Mouse (Mus musculus) kidney, embryonic 14.5 days (tissue): ENCODE measurements around the gene Slc13a5. TPM values are rescaled to one million over a fixed set of nuclear protein-coding genes. Genes with fewer than 3 reads are reported as not detected.

Experiments
- ATAC-seq: fragments of 200-750 bp; cut with Nextera tagmentation; 2 replicates; pipeline ENCODE4 v1.8.0; 2017; ENCODE audit warnings: moderate number of reproducible peaks, mild to moderate bottlenecking, moderate TSS enrichment, moderate library complexity; ENCODE audit not compliant: low FRiP score, low TSS enrichment
- H3K27ac ChIP-seq: fragments of 300-500 bp; sonication (generic); 2 replicates; pipeline ENCODE4 v1.5.1; 2014; ENCODE audit warnings: low read depth, mild to moderate bottlenecking, low read length, moderate library complexity, mixed read lengths
- H3K27me3 ChIP-seq: fragments of 300-500 bp; sonication (generic); 2 replicates; pipeline ENCODE4 v1.6.1; 2014; ENCODE audit warnings: mild to moderate bottlenecking, low read length; ENCODE audit not compliant: control insufficient read depth, insufficient read depth
- H3K36me3 ChIP-seq: fragments of 300-500 bp; sonication (generic); 2 replicates; pipeline ENCODE4 v1.6.1; 2014; ENCODE audit warnings: low read length, mixed read lengths; ENCODE audit not compliant: control insufficient read depth, insufficient read depth
- H3K4me1 ChIP-seq: fragments of 300-500 bp; sonication (generic); 2 replicates; pipeline ENCODE4 v1.6.1; 2014; ENCODE audit warnings: low read length, mixed read lengths; ENCODE audit not compliant: control insufficient read depth, insufficient read depth
- H3K4me2 ChIP-seq: fragments of 300-500 bp; sonication (generic); replicated peaks from 2 replicates; pipeline ENCODE4 v1.6.1; 2014; ENCODE audit warnings: low read depth, mild to moderate bottlenecking, low read length
- H3K4me3 ChIP-seq: fragments of 300-500 bp; sonication (generic); 2 replicates; pipeline ENCODE4 v1.5.1; 2014; ENCODE audit warnings: mild to moderate bottlenecking, low read length
- H3K9ac ChIP-seq: fragments of 300-500 bp; sonication (generic); 2 replicates; pipeline ENCODE4 v1.6.1; 2014; ENCODE audit warnings: low read depth, mild to moderate bottlenecking, low read length, moderate library complexity
- H3K9me3 ChIP-seq: fragments of 300-500 bp; sonication (generic); 2 replicates; pipeline ENCODE4 v1.6.1; 2016; ENCODE audit warnings: low read length; ENCODE audit not compliant: control insufficient read depth
- WGBS: fragments of 180-500 bp; shearing (Covaris S2); extraction: QIAGEN DNeasy Blood & Tissue Kit; methylation state at CpG from one replicate; pipeline ENCODE4 v1.1.7; 2014; 5-methylcytosine and 5-hydroxymethylcytosine counted together
- polyA plus RNA-seq: library from polyadenylated mRNA; unstranded; fragments of >200 nt; fragmentation: Nextera tagmentation; extraction: Ambion mirVana; gene quantifications from 2 replicates; pipeline ENCODE4 v1.2.1, GENCODE M21; 2014

Slc13a5 gene
- polyA plus RNA-seq = 0.15 and 0.26 TPM in 2 replicates

DNA sequence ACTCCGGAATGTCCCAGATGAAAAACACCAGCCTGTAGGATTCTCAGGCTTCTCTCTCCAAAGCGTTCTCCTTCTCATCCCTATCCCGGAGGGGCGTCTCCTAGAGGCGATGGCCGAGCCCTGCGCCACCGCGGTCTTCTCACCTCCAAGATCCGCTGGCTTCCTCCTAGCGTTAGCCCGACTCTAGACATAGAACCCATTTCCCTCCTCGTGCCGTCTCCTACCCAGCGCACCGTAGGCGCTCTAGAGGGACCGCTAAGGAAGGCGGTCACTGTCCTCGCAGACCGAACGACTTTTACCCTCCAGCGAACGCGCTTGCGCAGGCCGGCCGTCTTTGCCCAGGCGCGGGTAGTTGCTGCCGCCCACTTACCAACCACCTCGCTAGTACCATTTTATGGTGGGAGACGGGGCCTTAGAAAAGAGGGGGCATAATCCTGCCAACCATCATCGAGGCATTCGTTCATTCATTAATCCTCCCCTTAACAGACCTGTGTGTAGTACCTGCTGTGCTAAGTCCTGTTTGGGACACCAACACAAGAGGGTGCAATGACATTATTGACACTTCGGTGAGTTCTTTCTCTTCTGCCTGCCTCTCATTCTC lies at the start of gene Slc13a5:
Slc13a5 (minus strand) TSS at position 263 of the 601 bp plus-strand sequence.
- Histone ChIP-seq H3K36me3 (no peaks in the 10 kb centered on the region), H3K9ac (peak within 1 kb of the TSS; percentile 35; the same call in 1 of the 2 replicates), H3K4me3 (peak within 1 kb of the TSS; percentile 43), H3K27me3 (peaks cover 35% of the 10 kb centered on the region), H3K4me1 (peaks cover 6% of the 10 kb centered on the region; the same call in 1 of the 2 replicates), H3K4me2 (peak within 1 kb of the TSS; percentile 73), H3K9me3 (no peaks in the 10 kb centered on the region), H3K27ac (no peak within 1 kb of the TSS)
- ATAC-seq = peak; percentile 52
- 2% methylated on average over 36 of the region's 36 CpGs for WGBS

GRCm38 (mm10) chr11:72314151-72314895 lies 47.3 kb upstream of the Slc13a5 start, which contains the start of gene Fbxo39:
Gene Fbxo39, plus strand, starts transcription at chr11:72314444.
- Histone ChIP-seq H3K27me3 (peaks cover 14% of the 10 kb centered on the region), H3K4me3 (peak within 1 kb of the TSS; percentile 28), H3K36me3 (no peaks in the 10 kb centered on the region), H3K9ac (peak within 1 kb of the TSS; percentile 40), H3K27ac (no peak within 1 kb of the TSS), H3K4me1 (no peaks in the 10 kb centered on the region), H3K9me3 (no peaks in the 10 kb centered on the region), H3K4me2 (peak within 1 kb of the TSS; percentile 52)
- WGBS = 9% methylated on average over 41 of the region's 42 CpGs
- ATAC-seq = no peak

- no peak overlapping the region for H3K4me2 ChIP-seq
- WGBS = 80% methylated on average over 10 of the region's 10 CpGs
- no peak overlapping the region for H3K27ac ChIP-seq
- H3K27me3 ChIP-seq = peaks cover 14% of the 10 kb centered on the region
- H3K36me3 ChIP-seq = no peaks in the 10 kb centered on the region
- ATAC-seq = no peak
- H3K4me3 ChIP-seq = no peak overlapping the region
- no peaks in the 10 kb centered on the region for H3K4me1 ChIP-seq
- no peak overlapping the region for H3K9ac ChIP-seq
- no peaks in the 10 kb centered on the region for H3K9me3 ChIP-seq
Measured at GRCm38 (mm10) chr11:72311355-72312001, 44.5 kb upstream of the Slc13a5 start.

DNA sequence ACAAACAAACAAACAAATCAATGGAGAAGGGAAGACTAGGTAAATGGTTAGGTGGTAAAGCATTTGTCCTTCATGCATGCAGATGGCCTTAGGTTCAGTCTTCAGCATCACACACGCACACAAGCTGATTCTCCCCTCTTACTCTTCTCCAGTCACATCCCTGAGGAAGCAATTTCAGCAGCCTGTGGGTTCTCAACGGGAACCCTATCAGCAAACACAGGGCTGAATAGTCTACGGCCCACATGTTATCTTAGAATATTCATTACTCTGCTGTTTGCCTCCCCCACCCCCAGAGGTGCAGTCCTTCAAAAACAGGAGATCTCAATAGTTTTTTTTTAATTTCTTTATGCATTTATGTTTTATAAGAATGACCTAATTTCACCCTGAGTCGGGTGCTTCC lies 43.5 kb upstream of the Slc13a5 start:
- 85% methylated on average over 4 of the region's 4 CpGs for WGBS
- Histone ChIP-seq H3K36me3 (no peaks in the 10 kb centered on the region), H3K9ac (no peak overlapping the region)

DNA sequence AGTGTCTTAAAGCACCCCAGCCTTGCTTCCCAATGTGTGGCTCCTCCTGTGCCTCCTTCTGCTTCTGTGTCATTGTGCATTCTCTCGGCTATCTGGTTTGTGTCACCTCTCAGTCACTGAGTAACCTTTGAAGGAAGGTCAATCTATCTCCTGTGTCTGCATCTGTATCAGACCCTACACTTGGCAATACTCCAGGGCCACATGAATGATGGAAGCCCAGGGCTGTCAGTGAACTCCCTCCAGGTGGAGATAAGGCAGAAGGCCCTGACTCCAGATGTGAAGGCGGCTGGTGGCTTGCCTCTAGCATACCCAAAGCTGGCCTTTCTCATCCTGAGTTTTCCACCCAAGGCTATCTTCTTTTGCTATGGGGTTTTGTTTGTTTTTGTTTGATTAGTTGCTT lies 42.0 kb upstream of the Slc13a5 start:
- no peaks in the 10 kb centered on the region for H3K4me1 ChIP-seq
- no peak for ATAC-seq
- H3K36me3 ChIP-seq = no peaks in the 10 kb centered on the region
- no peak overlapping the region for H3K27ac ChIP-seq
- H3K9me3 ChIP-seq = no peaks in the 10 kb centered on the region
- H3K4me3 ChIP-seq = no peak overlapping the region
- no peak overlapping the region for H3K4me2 ChIP-seq
- no peak overlapping the region for H3K9ac ChIP-seq
- H3K27me3 ChIP-seq = peaks cover 7% of the 10 kb centered on the region
- WGBS = 66% methylated on average over 2 of the region's 2 CpGs

More for the DNA sequence above, 43.5 kb upstream of the Slc13a5 start:
- Histone ChIP-seq H3K9me3 (no peaks in the 10 kb centered on the region), H3K4me3 (no peak overlapping the region), H3K4me2 (no peak overlapping the region), H3K27ac (no peak overlapping the region), H3K27me3 (peaks cover 14% of the 10 kb centered on the region), H3K4me1 (no peaks in the 10 kb centered on the region)
- ATAC-seq = no peak

- Histone ChIP-seq H3K27me3 (no peaks in the 10 kb centered on the region), H3K9ac (no peak overlapping the region), H3K27ac (no peak overlapping the region), H3K9me3 (no peaks in the 10 kb centered on the region), H3K4me2 (no peak overlapping the region), H3K36me3 (no peaks in the 10 kb centered on the region), H3K4me1 (no peaks in the 10 kb centered on the region), H3K4me3 (no peak overlapping the region)
- no peak for ATAC-seq
- 83% methylated on average over 5 of the region's 5 CpGs for WGBS
Measured at GRCm38 (mm10) chr11:72307461-72307860, 40.4 kb upstream of the Slc13a5 start.

DNA sequence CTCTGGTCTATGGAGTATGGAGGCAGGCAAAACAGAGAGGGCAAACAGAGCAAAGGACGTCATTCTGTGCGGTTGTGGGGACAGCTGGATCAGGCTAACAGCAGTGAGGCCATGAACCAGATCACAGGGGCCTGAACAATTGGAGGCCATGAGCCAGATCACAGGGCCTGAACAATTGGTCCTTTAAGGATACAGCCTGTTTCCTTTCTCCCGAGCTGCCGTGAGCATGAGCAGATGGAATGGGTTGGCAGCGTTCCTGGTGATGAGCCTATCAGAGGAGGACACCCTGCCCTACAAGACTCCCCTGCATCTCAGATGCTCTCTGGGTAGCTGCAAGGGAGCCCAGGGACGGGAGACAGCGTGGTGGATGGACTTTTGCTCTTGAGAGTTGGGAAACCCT lies 35.2 kb upstream of the Slc13a5 start:
- no peak overlapping the region for H3K4me3 ChIP-seq
- no peaks in the 10 kb centered on the region for H3K36me3 ChIP-seq
- H3K4me2 ChIP-seq = no peak overlapping the region
- 82% methylated on average over 7 of the region's 7 CpGs for WGBS
- peaks cover 9% of the 10 kb centered on the region; the same call in 1 of the 2 replicates for H3K4me1 ChIP-seq
- ATAC-seq = no peak
- no peak overlapping the region for H3K9ac ChIP-seq
- no peaks in the 10 kb centered on the region for H3K27me3 ChIP-seq
- H3K9me3 ChIP-seq = 0 out of 2 replicates have a peak, but pooled peaks cover 4% of the 10 kb centered on the region
- H3K27ac ChIP-seq = no peak overlapping the region

DNA sequence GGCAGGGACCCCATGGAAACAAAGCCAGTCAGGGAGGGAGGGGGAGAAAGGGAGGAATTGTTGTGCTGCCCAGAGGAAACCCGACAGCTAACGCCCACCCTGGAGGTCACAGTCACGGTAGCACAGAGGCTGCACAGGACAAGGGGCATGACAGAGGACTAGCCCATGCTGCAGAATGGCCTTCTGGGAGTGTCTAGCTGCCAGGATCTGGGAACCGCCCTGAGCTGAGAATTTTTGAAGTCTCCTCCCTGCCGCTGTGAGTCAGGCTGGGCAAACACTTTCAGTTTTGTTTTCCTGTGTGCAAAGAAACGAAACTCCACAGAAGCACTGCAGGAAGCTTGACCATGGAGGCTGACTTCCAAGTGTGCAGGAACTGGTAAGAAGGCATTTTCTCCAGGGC lies 34.3 kb upstream of the Slc13a5 start, which contains the start of gene Xaf1:
Xaf1 (plus strand) TSS at position 296 of the 400 bp plus-strand sequence.
- no peak within 1 kb of the TSS for H3K9ac ChIP-seq
- 0 out of 2 replicates have a peak, but pooled peaks have one; percentile 72 for ATAC-seq
- 11% methylated on average over 6 of the region's 6 CpGs for WGBS
- peaks cover 9% of the 10 kb centered on the region; the same call in 1 of the 2 replicates for H3K4me1 ChIP-seq
- H3K36me3 ChIP-seq = no peaks in the 10 kb centered on the region
- 0 out of 2 replicates have a peak, but pooled peaks cover 4% of the 10 kb centered on the region for H3K9me3 ChIP-seq
- peak within 1 kb of the TSS; percentile 15 for H3K4me3 ChIP-seq
- H3K27ac ChIP-seq = no peak within 1 kb of the TSS
- H3K4me2 ChIP-seq = peak within 1 kb of the TSS; percentile 24; the same call in 1 of the 2 replicates
- no peaks in the 10 kb centered on the region for H3K27me3 ChIP-seq
